Mouse (Mus musculus) retina, postnatal 7 days (tissue): Measurements from ENCODE around the gene Zeb2.
"Not testable (repeated sequence)": the region's sequence is repeated elsewhere in the genome, so short reads cannot be mapped to it uniquely, and the experiment has no call there.

ENCODE experiments used
- DNase-seq: peaks from one replicate; pipeline ENCODE4 v3.0.0-alpha.2; 2012; ENCODE audit warnings: low read depth, low spot score

Gene Zeb2

DNA sequence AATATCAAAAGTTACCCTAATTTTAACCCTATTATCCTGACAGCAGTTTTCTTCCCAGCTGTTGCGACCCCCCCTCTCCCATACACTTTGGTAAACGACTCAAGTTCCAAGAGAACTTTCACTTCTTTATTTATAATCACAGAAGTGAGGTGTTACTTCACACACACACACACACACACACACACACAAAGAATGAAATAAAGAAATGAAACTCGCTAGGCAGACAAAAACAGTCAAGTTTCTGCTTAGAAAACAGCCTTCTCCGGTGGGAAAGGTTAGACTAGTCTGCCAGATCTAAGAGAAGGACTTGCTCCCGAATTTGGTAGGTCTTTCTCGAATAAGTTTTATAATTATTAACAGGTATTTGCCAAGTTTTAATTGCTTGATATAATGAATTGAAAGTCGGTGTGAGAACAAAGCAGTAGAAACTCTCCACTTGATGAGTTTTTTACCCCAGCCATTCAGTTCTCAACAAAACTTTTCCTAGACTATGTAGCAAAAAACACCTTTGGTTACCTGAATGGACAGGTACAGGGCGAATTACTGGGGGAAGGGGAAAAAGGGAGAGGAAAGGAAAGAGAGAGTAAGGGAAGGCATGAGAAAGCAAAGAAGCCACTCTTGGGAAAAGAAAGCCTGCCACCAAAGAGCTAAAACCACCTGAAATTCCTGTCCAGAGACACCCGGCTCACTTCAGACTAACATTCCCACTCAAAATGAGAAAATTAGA, 5.0 kb downstream of the Zeb2 start:
- no peak for DNase-seq

DNA sequence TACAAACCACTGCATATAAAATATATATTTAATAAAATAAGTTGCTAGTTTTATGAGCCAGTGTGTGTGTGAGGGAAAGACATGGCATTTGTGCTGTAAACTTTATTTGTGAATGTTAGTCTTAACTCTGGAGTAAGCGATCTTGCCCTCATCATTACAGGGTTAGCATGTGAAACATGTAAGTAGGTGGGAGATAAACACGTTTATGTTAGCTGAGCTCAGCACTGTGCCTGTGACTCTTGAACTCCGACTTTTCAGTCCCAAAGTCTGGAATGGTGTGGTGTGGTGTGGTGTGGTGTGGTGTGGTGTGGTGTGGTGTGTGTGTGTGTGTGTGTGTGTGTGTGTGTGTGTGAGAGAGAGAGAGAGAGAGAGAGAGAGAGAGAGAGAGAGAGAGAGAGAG, 5.6 kb downstream of the Zeb2 start:
- DNase-seq: not testable (repeated sequence)

DNA sequence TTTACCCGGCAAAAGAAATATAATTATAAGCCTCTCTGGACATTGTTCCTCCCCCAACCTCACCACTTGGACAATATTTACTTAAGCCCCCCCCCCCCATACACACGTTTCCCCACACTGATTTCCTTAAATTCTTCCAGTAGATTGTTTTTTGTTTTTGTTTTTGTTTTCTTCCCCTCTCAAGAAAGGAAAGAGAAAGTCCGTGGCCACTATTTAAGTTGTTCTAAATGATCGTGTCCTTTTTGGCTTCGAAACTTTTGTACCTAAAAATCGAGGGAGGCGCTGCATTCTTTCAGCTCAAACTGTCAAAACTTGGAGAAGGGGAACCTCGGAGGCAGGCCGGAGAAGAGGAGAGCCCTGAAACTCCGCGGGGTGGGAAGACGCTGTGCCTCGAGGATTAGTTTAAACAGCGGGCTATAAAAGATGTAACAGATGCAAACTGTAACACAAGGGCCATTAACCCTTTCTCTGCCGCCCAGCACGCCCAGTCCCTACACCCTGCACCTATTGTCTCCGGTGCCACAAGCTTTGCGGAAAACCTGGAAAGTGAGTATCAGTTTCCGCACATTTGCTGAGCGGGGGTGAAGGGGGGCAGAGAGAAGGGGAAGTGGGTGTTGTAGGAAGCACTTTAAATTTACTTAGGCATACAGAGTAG, 6.3 kb downstream of the Zeb2 start:
- no peak for DNase-seq

- DNase-seq: no peak
Observed at GRCm38 (mm10) chr2:45109951-45110756, 7.0 kb downstream of the Zeb2 start.

GRCm38 (mm10) chr2:45109161-45109950, 7.8 kb downstream of the Zeb2 start:
- no peak for DNase-seq

DNA sequence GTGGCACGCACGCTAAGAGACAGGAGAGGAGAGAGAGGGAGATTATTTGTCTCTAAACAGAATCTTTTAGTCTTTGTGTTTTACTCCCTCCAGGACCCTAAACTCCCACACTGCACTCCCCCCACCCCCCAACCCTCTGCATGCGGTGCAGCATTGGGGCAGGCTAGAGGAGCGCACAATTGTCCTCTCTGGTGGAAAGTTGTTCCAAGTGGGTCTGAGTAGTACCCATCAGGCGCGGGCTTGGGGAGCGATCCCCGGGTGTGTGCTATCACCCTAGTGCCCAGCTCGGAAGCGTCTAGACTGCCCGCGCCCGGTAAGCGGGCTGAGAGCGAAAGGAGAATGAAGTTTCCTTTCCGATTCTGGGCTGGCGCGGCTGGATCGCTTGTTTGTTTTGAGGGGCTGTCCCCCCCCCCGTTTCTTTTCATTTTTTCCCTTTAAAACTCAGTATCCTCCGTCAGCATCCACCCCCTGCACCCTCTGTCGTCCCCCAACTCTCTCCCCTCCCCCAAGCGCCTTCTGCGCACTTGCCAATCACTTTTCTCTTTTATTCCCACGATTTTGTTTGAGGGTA, 8.6 kb downstream of the Zeb2 start:
- DNase-seq: no peak

GRCm38 (mm10) chr2:45107555-45107954, 9.6 kb downstream of the Zeb2 start:
- DNase-seq: no peak

GRCm38 (mm10) chr2:45105922-45106851, 11.0 kb downstream of the Zeb2 start:
- DNase-seq: no peak

GRCm38 (mm10) chr2:45105281-45105721, 11.9 kb downstream of the Zeb2 start:
- DNase-seq: no peak

GRCm38 (mm10) chr2:45104511-45105055, 12.6 kb downstream of the Zeb2 start:
- DNase-seq: no peak

GRCm38 (mm10) chr2:45104066-45104465, 13.1 kb downstream of the Zeb2 start:
- no peak for DNase-seq

- no peak for DNase-seq
Observed at GRCm38 (mm10) chr2:45103021-45103983, 13.9 kb downstream of the Zeb2 start.

DNA sequence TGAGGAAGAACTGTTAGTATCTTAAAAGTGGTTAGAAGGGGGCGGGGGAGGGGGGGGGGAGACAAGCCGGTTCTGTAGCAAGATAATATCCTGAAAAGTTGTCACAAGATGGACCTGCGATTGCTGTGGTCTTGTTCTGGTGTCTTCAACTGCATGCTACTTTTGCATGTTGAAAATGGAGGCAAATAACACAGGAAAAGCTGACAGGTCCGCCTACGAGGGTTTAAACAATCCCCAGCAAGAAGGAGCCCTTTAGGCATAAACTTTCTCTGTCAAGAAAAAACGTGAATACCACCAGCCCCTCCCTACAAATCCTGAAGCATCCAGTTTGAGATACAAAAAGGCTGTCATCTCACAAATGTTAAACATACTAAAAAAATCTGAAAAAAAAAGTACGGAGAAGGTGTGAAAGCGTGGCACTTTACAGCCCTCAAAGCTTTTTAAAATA, 15.0 kb downstream of the Zeb2 start:
- DNase-seq: no peak

DNA sequence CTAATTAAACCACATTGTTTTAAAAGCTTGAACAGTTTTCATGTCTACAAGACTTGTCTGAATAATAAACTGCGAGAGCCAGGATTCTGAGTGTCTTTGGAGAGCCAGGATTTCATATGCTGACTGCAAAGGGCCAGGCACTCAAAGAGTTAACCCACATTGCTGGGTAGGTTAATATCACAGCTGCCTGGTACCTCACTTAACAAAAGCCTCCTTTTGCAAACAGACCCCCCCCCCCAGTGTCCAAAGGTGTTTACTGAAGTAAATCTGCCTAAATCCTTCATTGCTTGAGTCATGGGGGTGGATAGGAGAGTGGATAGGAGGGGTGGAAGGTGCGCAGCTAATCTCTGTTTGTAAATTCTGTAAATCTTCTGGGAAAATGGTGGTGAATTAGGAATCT, 15.6 kb downstream of the Zeb2 start:
- DNase-seq: no peak

- no peak for DNase-seq
Observed at GRCm38 (mm10) chr2:45101040-45101439, 16.2 kb downstream of the Zeb2 start.

DNA sequence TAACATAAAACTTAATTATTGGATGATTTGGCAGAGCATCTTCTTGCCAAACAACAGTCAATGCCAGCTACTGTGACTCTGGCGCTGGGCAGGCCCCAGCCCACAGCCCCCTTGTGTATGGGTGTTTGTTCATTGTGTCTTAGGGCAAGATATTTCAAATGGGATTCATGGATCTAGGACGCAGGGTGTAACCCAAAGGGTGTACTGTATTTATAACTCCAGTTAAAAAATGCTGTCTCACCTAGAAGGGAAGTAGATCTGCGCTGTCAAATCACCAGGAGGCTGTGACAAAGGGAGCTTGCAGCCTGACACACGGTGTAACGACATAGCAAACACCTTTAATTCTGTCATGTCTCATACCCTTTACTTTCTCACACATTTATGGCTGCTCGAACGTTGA, 16.6 kb downstream of the Zeb2 start:
- DNase-seq: no peak

DNA sequence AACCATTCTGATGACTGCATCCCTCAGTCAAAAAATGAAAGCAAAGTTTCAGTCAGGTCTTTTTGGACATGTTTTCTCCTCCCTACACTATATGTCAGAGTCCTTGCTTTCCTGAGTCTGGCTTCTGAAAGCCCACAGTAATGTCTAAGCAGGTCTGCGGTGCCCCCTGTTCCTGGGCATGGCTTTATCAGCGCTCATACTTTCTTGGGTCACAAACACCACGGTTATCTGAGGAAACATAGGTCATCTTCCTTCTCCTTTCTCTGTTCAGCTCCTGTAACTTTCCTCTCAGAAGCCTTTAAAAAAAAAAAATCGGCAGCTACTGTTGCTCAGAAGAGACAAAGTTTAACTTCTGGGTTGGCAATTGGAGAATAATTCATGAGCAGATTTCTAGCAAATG, 17.2 kb downstream of the Zeb2 start:
- no peak for DNase-seq

DNA sequence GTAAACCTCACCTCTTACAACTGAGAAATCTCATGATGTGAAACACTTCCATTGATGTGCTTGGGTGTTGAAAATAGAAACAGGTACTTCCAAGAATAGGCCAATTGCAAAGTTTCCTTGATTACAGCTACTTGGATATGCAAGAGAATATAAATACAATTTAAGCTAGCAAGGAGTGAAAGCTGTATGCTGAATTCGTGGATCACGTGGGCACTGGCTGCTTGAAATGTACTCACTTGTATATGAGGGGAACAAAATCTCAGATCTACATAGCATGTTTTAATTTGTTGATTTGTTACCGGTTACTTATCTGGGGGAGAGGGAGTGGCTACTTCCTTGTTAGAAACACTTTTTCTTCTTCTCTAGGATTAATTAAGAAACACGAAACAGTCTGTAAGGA, 18.1 kb downstream of the Zeb2 start:
- no peak for DNase-seq

GRCm38 (mm10) chr2:45097969-45098368, 19.2 kb downstream of the Zeb2 start:
- no peak for DNase-seq
